Mouse (Mus musculus) ES-E14 (cell line): ENCODE measurements at regions not wholly inside any gene's neighbourhood (a gene's known extent, or its start where the extent isn't known, plus 50 kb on each side); places are given as distances from the start of the nearest gene placed in this dataset.

Experiments
- DNase-seq: peaks from one replicate; pipeline ENCODE4 v3.0.0-alpha.2; 2013; ENCODE audit warnings: low read depth, low spot score
- H3K27ac ChIP-seq: 2 replicates; pipeline ENCODE4 v1.5.1; 2012; ENCODE audit warnings: low read depth, mild to moderate bottlenecking, low read length, moderate library complexity, mixed read lengths; ENCODE audit not compliant: poor library complexity, insufficient read depth, severe bottlenecking
- H3K36me3 ChIP-seq: 2 replicates; pipeline ENCODE4 v1.6.1; 2012; ENCODE audit warnings: mild to moderate bottlenecking, low read length, moderate library complexity, mixed read lengths; ENCODE audit not compliant: control insufficient read depth, poor library complexity, insufficient read depth, severe bottlenecking
- H3K4me1 ChIP-seq, 2 experiments: fragments of 150-350 bp in 1 of 2; sonication (generic) in 1 of 2; 2 replicates each; pipeline ENCODE4 v1.6.1; 2012; ENCODE audit warnings: low read length in 2 of 2, mild to moderate bottlenecking in 1 of 2, mixed read lengths in 1 of 2; ENCODE audit not compliant: control insufficient read depth in 2 of 2, insufficient read depth in 2 of 2, poor library complexity in 1 of 2
- H3K4me3 ChIP-seq, 2 experiments: fragments of 150-350 bp in 1 of 2; sonication (generic) in 1 of 2; 2 replicates each; pipeline ENCODE4 v1.5.1; 2012; ENCODE audit warnings: low read length in 2 of 2, low read depth in 1 of 2, mild to moderate bottlenecking in 1 of 2, mixed read lengths in 1 of 2; ENCODE audit not compliant: insufficient read depth in 1 of 2, poor library complexity in 1 of 2, severe bottlenecking in 1 of 2
- H3K9ac ChIP-seq: 2 replicates; pipeline ENCODE4 v1.6.1; 2012; ENCODE audit warnings: low read depth, mild to moderate bottlenecking, low read length, mixed read lengths; ENCODE audit not compliant: poor library complexity, insufficient read depth, severe bottlenecking
- H3K9me3 ChIP-seq: fragments of 150-350 bp; sonication (generic); 2 replicates; pipeline ENCODE4 v1.6.1; 2012; ENCODE audit warnings: low read depth, mild to moderate bottlenecking, low read length; ENCODE audit not compliant: control insufficient read depth, insufficient read depth
- CHD2 ChIP-seq: IDR thresholded peaks from 2 replicates; pipeline ENCODE4 v1.6.1; 2014; ENCODE audit warnings: mild to moderate bottlenecking, low read depth, low read length, inconsistent platforms
- HCFC1 ChIP-seq: IDR thresholded peaks from 2 replicates; pipeline ENCODE4 v1.6.1; 2012; ENCODE audit warnings: low read length, inconsistent platforms, borderline replicate concordance; ENCODE audit not compliant: insufficient read depth
- MAFK ChIP-seq: IDR thresholded peaks from 2 replicates; pipeline ENCODE4 v1.6.1; 2014; ENCODE audit warnings: mild to moderate bottlenecking, low read depth, low read length, inconsistent platforms; ENCODE audit not compliant: insufficient read depth
- ZC3H11A ChIP-seq: IDR thresholded peaks from 2 replicates; pipeline ENCODE4 v1.6.1; 2012; ENCODE audit warnings: low read depth, mild to moderate bottlenecking, inconsistent platforms, low read length, borderline replicate concordance
- ZNF384 ChIP-seq: IDR thresholded peaks from 2 replicates; pipeline ENCODE4 v1.6.1; 2012; ENCODE audit warnings: low read depth, low read length, inconsistent platforms
- in situ Hi-C, 2 experiments: fragments of 600-800 bp; cut with MboI; formaldehyde crosslinking; loops; one replicate each; pipeline ENCODE4 v1.15.1; 2025; ENCODE audit warnings: low sequenced_read_pairs in 2 of 2, inconsistent platforms in 1 of 2; ENCODE audit not compliant: unreplicated experiment in 2 of 2

DNA sequence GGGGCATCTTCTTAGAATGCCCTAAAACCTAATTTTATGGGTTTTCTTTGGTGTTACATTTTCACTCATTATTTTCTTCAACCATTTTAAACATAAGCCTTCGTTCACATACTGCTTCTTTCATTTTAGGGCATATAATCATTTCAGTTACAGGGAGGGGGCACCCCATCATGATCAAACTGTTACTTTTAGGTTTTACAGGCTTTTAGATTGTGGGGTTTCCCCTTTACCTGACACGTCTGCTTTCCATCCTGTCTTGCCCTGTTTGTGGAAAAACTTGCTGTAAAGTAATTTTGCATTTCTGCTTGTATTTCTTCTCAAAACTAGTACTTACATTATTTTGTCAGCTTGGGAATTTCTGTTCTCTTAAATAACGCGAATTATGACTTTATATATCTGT is 310.9 kb upstream of the Ptger4 start:
- Histone ChIP-seq H3K9ac (no peak overlapping the region), H3K27ac (no peak overlapping the region), H3K4me1 (no peaks in the 10 kb centered on the region), H3K36me3 (no peaks in the 10 kb centered on the region), H3K9me3 (no peaks in the 10 kb centered on the region), H3K4me3 (no peak overlapping the region)
- TF ChIP-seq ZC3H11A (no peak), HCFC1 (no peak), CHD2 (no peak), ZNF384 (no peak), MAFK (no peak)
- DNase-seq: no peak
- in situ Hi-C loops: no loop called here

DNA sequence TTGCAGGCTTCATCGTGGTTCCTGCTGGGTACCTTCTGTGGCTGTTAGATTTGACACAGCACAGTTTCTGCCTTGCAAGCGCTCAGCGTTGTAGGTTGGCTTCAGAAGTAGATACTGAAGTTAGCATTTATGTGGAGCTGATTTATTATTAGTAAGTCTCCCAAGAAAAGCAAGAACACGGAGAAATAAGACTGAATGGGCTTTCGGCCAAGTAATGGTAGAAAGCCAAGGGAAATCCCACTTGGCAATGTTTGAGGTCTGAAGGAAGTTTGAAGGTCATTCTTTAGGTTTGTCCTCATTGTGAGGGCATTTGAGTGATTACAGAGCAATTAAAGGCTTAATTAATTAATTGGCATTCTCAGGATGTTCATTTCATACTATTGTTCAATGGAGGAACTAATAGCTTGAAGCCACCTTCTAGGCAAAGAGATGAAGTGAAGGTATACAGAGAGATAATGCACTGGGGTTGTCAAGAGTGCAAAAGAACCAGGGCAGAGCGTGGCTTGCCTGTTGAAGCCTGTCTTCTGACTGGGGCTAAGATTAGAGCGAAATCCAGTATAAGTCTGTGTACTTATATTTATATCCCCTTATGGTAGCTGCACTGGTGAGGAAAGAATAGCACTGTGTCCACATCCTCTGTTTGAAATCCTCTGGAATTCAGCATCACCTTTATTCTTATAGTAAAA is 311.5 kb upstream of the Ptger4 start:
- H3K9ac ChIP-seq: no peak overlapping the region
- H3K9me3 ChIP-seq: no peaks in the 10 kb centered on the region
- TF ChIP-seq MAFK (no peak), ZC3H11A (no peak), ZNF384 (no peak), HCFC1 (no peak), CHD2 (no peak)
- no peaks in the 10 kb centered on the region for H3K4me1 ChIP-seq
- H3K4me3 ChIP-seq: no peak overlapping the region
- in situ Hi-C loops: no loop called here
- no peak overlapping the region for H3K27ac ChIP-seq
- H3K36me3 ChIP-seq: no peaks in the 10 kb centered on the region
- DNase-seq: no peak

DNA sequence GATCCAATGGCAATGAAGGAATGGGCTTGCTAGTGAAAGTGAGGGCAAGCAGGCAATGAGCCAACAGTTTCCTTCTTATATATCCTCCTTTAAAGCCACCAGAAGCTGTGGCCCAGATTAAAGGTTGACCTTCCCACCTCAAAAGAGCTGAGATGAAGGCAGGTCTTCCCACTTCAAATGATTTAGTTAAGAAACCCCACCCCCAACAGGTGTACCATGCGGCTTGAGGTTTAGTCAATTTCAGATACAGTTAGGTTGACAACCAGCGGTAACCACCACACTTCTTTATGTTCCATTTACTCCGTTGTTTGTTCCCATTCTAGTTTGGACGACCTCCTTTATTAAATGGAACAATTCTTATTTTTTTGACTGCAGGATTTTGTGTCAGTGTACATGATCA is 317.8 kb upstream of the Ptger4 start:
- Histone ChIP-seq H3K4me3 (no peak overlapping the region), H3K9me3 (no peaks in the 10 kb centered on the region), H3K4me1 (no peaks in the 10 kb centered on the region), H3K27ac (no peak overlapping the region), H3K9ac (no peak overlapping the region), H3K36me3 (no peaks in the 10 kb centered on the region)
- no peak for TF ChIP-seq ZNF384
- TF ChIP-seq HCFC1: no peak
- no peak for TF ChIP-seq CHD2
- TF ChIP-seq ZC3H11A: no peak
- TF ChIP-seq MAFK: no peak
- in situ Hi-C loops: no loop called here
- no peak for DNase-seq

DNA sequence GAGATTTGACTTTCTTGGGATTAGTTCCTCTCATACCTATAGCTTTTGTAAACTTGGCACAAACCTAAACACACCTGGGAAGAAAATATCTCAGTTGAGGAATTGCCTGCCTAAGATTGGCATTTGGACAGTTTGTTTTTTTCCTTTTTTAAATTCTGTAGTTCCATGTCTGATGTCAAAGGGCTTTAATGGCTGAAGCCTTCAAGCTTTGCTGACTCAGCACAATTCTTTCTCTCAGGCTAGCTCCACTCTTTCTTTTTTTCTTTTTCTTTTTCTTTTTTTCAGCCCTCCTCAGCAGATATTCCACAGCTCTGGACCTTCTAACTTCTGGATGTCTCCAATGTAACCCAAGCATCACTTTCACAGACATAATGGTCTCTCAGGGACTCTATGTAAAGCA is 330.4 kb upstream of the Ptger4 start:
- Histone ChIP-seq H3K9me3 (no peaks in the 10 kb centered on the region), H3K9ac (no peak overlapping the region), H3K36me3 (no peaks in the 10 kb centered on the region), H3K4me1 (no peaks in the 10 kb centered on the region), H3K4me3 (no peak overlapping the region), H3K27ac (no peak overlapping the region)
- in situ Hi-C loops: no loop called here
- TF ChIP-seq CHD2 (no peak), MAFK (peak; percentile 99), ZC3H11A (no peak)
- no peak for DNase-seq

DNA sequence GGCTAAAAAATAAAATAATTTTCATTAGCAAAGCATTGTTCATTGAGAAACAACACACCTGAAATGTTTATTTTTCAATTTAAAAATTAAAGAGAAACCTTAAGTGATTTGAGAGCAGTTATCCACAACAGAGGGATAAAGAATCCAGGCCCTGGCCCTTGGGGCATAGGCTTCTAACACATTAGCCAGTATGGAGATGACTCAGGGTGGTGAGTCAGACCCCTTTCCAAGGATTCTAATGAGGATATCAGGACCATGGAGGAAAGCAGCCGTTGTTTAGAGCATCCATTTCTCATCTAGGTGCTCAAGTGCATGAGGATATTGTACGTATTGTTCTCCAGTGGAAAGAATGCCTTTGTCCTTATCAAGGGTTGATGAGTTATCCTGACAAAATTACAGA is 335.6 kb upstream of the Ptger4 start:
- Histone ChIP-seq H3K9ac (no peak overlapping the region), H3K27ac (no peak overlapping the region), H3K9me3 (no peaks in the 10 kb centered on the region), H3K4me1 (no peaks in the 10 kb centered on the region), H3K4me3 (no peak overlapping the region), H3K36me3 (no peaks in the 10 kb centered on the region)
- TF ChIP-seq ZNF384: no peak
- no peak for TF ChIP-seq CHD2
- no peak for TF ChIP-seq MAFK
- no peak for TF ChIP-seq ZC3H11A
- no peak for TF ChIP-seq HCFC1
- in situ Hi-C loops: no loop called here
- DNase-seq: no peak
